Mouse (Mus musculus) liver, embryonic 14.5 days (tissue): ENCODE results near the gene Ntn1.
A peak's percentile ranks its signal among the peaks of the same experiment; 100 is the strongest.

Experiments used
- CTCF ChIP-seq: IDR thresholded peaks from 2 replicates; pipeline ENCODE4 v1.5.1; 2016; ENCODE audit warnings: antibody characterized with exemption, low read depth, control low read depth
- EP300 ChIP-seq: IDR thresholded peaks from 2 replicates; pipeline ENCODE4 v1.6.1; 2016; ENCODE audit warnings: antibody characterized with exemption, low read depth

DNA sequence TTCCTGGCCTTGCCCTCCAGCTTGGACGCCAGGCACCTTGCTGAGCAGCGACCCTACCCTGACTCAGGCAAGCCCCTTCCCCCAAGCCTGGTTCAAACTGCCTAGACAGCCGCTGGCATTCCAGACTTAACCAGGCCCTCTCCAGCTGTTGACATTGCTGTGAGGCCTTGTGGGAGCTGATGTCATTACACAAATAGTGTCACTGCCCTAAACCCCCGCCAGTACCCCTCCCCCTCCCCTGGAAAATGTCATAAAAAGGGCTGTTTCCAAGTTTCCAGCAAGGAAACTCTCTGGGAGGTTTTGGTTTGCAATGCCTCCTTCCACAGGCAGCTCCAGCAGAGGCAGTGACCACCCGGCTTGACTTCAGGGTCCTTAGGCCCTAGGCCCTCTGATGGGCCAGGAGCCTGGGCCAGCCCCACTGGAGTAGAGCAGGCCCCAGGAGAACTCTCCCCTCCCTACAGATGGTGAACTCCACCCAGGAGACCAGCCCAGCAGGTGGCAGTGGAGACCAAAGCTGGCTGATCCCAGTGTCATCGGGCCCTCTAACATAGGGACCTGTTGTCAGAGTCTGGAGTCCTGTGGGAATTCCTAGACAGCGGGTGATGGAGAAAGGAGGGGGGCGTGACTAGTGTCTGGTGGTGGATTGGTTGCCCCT, 188.6 kb downstream of the Ntn1 start:
- TF ChIP-seq CTCF (peak; percentile 46), EP300 (no peak)
